Mouse (Mus musculus): ENCODE measurements around the gene Haus5. TPM values are rescaled to one million over a fixed set of nuclear protein-coding genes. Genes with fewer than 3 reads are reported as not detected.

Haus5 gene
- polyA plus RNA-seq, 1 experiment from 2014 or later: 50.5 TPM

DNA sequence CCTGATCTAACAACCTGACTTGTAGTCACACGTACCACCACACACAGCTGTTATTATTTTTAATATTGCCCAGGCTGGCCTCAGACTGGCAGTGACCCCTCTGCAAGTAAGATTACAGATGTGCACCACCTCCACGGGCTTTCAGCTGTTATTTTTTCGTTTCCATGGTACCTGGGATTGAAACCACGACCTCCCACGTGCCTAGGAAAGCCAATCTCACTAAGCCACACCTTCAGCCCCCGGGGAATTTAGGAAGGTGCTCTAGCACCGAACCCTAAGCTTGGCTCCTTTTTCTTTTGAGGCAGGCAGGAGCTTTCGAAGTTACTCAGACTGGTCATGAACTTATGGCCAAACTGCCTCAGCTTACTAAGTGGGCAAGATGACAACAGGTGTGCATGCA, 60.4 kb downstream of the Haus5 start:
- no peak overlapping the region for H3K9ac ChIP-seq (replicated peaks; ENCODE audit: low read depth, low read length)
- no peaks in the 10 kb centered on the region for H3K36me3 ChIP-seq (ENCODE audit: control insufficient read depth, insufficient read depth, low read length)
- H3K9me3 ChIP-seq (ENCODE audit: control insufficient read depth, low read depth, low read length): no peaks in the 10 kb centered on the region
- no peak overlapping the region for H3K27ac ChIP-seq (ENCODE audit: low read length)
- no peak overlapping the region for H3K4me3 ChIP-seq (ENCODE audit: low read depth, low read length)
- H3K4me1 ChIP-seq (ENCODE audit: control insufficient read depth, insufficient read depth, low read length): peaks cover 3% of the 10 kb centered on the region; the same call in 1 of the 2 replicates
- ATAC-seq (ENCODE audit: insufficient number of reproducible peaks, insufficient read depth, low FRiP score, low read depth): no peak
- H3K4me2 ChIP-seq (replicated peaks; ENCODE audit: low read depth, low read length): no peak overlapping the region
- 53% methylated on average over 8 of the region's 8 CpGs for WGBS
- no peaks in the 10 kb centered on the region for H3K27me3 ChIP-seq (ENCODE audit: control insufficient read depth, insufficient read depth, low read length)

Other genes starting within 250 kb of the Haus5 start
- gene Hcst, start 245.1 kb downstream of the Haus5 start, polyA plus RNA-seq (2014; fragmentation: Nextera tagmentation; extraction: Ambion mirVana): 1.1 TPM in 1 of 2 replicates, not detected in the other
- 2.0 and 2.7 TPM in 2 replicates for gene Nfkbid, start 243.3 kb downstream of the Haus5 start, polyA plus RNA-seq (2014; fragmentation: Nextera tagmentation; extraction: Ambion mirVana)
- 37.4 and 39.0 TPM in 2 replicates for gene Aplp1, start 219.5 kb downstream of the Haus5 start, polyA plus RNA-seq (2014; fragmentation: Nextera tagmentation; extraction: Ambion mirVana)
- gene Kirrel2, start 207.3 kb downstream of the Haus5 start, polyA plus RNA-seq (2014; fragmentation: Nextera tagmentation; extraction: Ambion mirVana): 0.45 and 1.2 TPM in 2 replicates
- gene Nphs1, start 206.7 kb downstream of the Haus5 start, polyA plus RNA-seq (2014; fragmentation: Nextera tagmentation; extraction: Ambion mirVana): 0.70 TPM in 1 of 2 replicates, not detected in the other
- gene Prodh2, start 171.4 kb downstream of the Haus5 start, polyA plus RNA-seq (2014; fragmentation: Nextera tagmentation; extraction: Ambion mirVana): not detected in 2 replicates
- gene Arhgap33, start 129.9 kb downstream of the Haus5 start, polyA plus RNA-seq (2014; fragmentation: Nextera tagmentation; extraction: Ambion mirVana): 13.2 and 13.4 TPM in 2 replicates
- 47.3 and 49.0 TPM in 2 replicates for gene Hspb6, start 112.8 kb downstream of the Haus5 start, polyA plus RNA-seq (2014; fragmentation: Nextera tagmentation; extraction: Ambion mirVana)
- gene Proser3, start 112.7 kb downstream of the Haus5 start, polyA plus RNA-seq (2014; fragmentation: Nextera tagmentation; extraction: Ambion mirVana): 18.7 and 22.8 TPM in 2 replicates
- gene Lin37, start 105.2 kb downstream of the Haus5 start, polyA plus RNA-seq (2014; fragmentation: Nextera tagmentation; extraction: Ambion mirVana): 40.8 and 43.7 TPM in 2 replicates
- gene U2af1l4, start 101.7 kb downstream of the Haus5 start, polyA plus RNA-seq (2014; fragmentation: Nextera tagmentation; extraction: Ambion mirVana): 95.9 and 96.6 TPM in 2 replicates
- gene Gm49396, start 101.7 kb downstream of the Haus5 start, polyA plus RNA-seq (2014; fragmentation: Nextera tagmentation; extraction: Ambion mirVana): 7.1 and 10.0 TPM in 2 replicates
- 113 and 117 TPM in 2 replicates for gene Psenen, start 101.4 kb downstream of the Haus5 start, polyA plus RNA-seq (2014; fragmentation: Nextera tagmentation; extraction: Ambion mirVana)
- 1.3 and 2.6 TPM in 2 replicates for gene Igflr1, start 99.6 kb downstream of the Haus5 start, polyA plus RNA-seq (2014; fragmentation: Nextera tagmentation; extraction: Ambion mirVana)
- 13.2 and 14.2 TPM in 2 replicates for gene Kmt2b, start 76.3 kb downstream of the Haus5 start, polyA plus RNA-seq (2014; fragmentation: Nextera tagmentation; extraction: Ambion mirVana)
- gene Zbtb32, start 66.1 kb downstream of the Haus5 start, polyA plus RNA-seq (2014; fragmentation: Nextera tagmentation; extraction: Ambion mirVana): 0.27 and 0.43 TPM in 2 replicates
- gene Upk1a, start 52.1 kb downstream of the Haus5 start, polyA plus RNA-seq (2014; fragmentation: Nextera tagmentation; extraction: Ambion mirVana): 6.6 and 7.7 TPM in 2 replicates
- 976 and 1,066 TPM in 2 replicates for gene Cox6b1, start 38.8 kb downstream of the Haus5 start, polyA plus RNA-seq (2014; fragmentation: Nextera tagmentation; extraction: Ambion mirVana)
- gene Etv2, start 29.1 kb downstream of the Haus5 start, polyA plus RNA-seq (2014; fragmentation: Nextera tagmentation; extraction: Ambion mirVana): not detected in 2 replicates
- gene Rbm42, start 14.7 kb downstream of the Haus5 start, polyA plus RNA-seq (2014; fragmentation: Nextera tagmentation; extraction: Ambion mirVana): 85.7 and 96.8 TPM in 2 replicates
- gene Pmis2, start 6.6 kb upstream of the Haus5 start, polyA plus RNA-seq (2014; fragmentation: Nextera tagmentation; extraction: Ambion mirVana): not detected in 2 replicates
- 0.91 and 2.0 TPM in 2 replicates for gene 2200002J24Rik, start 33.9 kb upstream of the Haus5 start, polyA plus RNA-seq (2014; fragmentation: Nextera tagmentation; extraction: Ambion mirVana)
- gene Atp4a, start 47.2 kb upstream of the Haus5 start, polyA plus RNA-seq (2014; fragmentation: Nextera tagmentation; extraction: Ambion mirVana): 1.8 and 2.3 TPM in 2 replicates
- gene Tmem147, start 64.5 kb upstream of the Haus5 start, polyA plus RNA-seq (2014; fragmentation: Nextera tagmentation; extraction: Ambion mirVana): 210 and 215 TPM in 2 replicates
- gene Gapdhs, start 78.7 kb upstream of the Haus5 start, polyA plus RNA-seq (2014; fragmentation: Nextera tagmentation; extraction: Ambion mirVana): 0.29 and 0.74 TPM in 2 replicates
- gene Sbsn, start 86.5 kb upstream of the Haus5 start, polyA plus RNA-seq (2014; fragmentation: Nextera tagmentation; extraction: Ambion mirVana): 0.91 and 1.1 TPM in 2 replicates
- gene Dmkn, start 98.8 kb upstream of the Haus5 start, polyA plus RNA-seq (2014; fragmentation: Nextera tagmentation; extraction: Ambion mirVana): 5.9 and 14.6 TPM in 2 replicates
- gene Krtdap, start 122.9 kb upstream of the Haus5 start, polyA plus RNA-seq (2014; fragmentation: Nextera tagmentation; extraction: Ambion mirVana): 9.2 and 20.2 TPM in 2 replicates
- gene Ffar2, start 158.8 kb upstream of the Haus5 start, polyA plus RNA-seq (2014; fragmentation: Nextera tagmentation; extraction: Ambion mirVana): 0.55 and 3.4 TPM in 2 replicates
- 0.41 TPM in 1 of 2 replicates, not detected in the other for gene Ffar3, start 191.2 kb upstream of the Haus5 start, polyA plus RNA-seq (2014; fragmentation: Nextera tagmentation; extraction: Ambion mirVana)
- gene Ffar1, start 196.6 kb upstream of the Haus5 start, polyA plus RNA-seq (2014; fragmentation: Nextera tagmentation; extraction: Ambion mirVana): not detected in 2 replicates
- gene Cd22, start 215.3 kb upstream of the Haus5 start, polyA plus RNA-seq (2014; fragmentation: Nextera tagmentation; extraction: Ambion mirVana): 0.35 and 0.80 TPM in 2 replicates
- 0.10 and 0.74 TPM in 2 replicates for gene Mag, start 249.9 kb upstream of the Haus5 start, polyA plus RNA-seq (2014; fragmentation: Nextera tagmentation; extraction: Ambion mirVana)

Data from stomach, embryonic 14.5 days (tissue).